Mouse (Mus musculus): Measurements from ENCODE around the gene Unc13d.
"Not testable (repeated sequence)": the region's sequence is repeated elsewhere in the genome, so short reads cannot be mapped to it uniquely, and the experiment has no call there.

Gene Unc13d

DNA sequence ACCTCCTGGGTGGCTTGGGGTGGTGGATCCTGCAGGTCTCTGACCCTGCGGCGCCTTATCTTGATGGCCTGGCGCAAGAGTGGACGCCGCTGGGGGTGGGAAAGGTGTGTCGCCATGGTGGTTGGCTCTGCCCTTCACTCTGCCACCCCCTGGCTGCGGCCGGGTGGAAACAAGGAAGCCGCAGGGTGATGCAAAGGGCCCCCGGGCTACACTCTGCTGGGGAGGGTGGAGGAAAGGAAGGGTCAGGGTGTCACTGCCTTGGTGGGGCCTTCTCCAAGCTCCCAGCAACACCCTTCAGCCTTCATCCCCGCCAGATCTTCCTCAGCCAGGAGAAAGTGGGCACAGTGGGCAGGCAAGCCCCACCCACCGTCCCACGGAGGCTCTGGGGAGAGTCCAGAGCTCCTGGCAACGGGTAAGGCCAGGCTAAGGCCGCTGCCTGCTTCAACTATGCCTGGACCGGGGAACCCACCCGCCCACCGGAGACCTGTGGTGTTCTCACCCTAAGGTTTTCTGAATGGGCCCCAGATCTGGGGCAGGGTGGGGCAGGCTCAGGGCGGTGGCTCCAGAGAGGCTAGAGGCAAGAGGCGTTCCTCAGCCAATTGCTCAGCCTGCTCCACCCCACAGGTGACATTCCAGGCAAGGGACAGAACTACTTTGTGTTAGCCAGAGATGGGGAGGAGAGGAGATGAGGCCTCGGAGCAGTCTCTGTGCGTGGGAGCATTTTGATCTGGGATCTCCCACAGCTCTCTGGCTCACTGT, at the start of gene Unc13d:
Gene Unc13d (minus strand): TSS at position 516 of the 759 bp plus-strand sequence.
- Histone ChIP-seq H3K27me3 (ENCODE audit: control insufficient read depth, insufficient read depth, low read length, poor library complexity, severe bottlenecking) (no peaks in the 10 kb centered on the region), H3K36me3 (ENCODE audit: control insufficient read depth, insufficient read depth, low read length, poor library complexity, severe bottlenecking) (peaks cover 17% of the 10 kb centered on the region)
- peak; percentile 66 for DNase-seq (ENCODE audit: low read depth, low spot score)

DNA sequence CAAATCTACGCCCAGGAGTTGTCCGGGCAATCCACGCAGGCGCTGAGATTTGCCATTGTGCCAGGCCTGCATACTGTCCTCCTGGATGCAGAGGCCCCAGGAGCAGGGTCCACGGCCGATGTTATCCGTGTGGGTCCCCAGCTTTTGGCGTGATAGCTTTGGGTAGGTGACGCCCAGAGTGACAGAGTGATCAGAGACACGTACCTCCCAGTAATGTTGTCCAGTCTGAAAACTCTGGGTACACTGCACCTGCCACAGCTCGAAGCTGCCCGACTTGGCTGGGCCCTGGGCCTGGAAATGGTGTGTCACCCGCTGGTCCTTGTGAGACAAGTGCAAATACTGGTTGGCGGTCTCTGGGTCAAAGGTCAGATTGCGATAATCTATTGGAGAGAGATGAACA, 48.5 kb upstream of the Unc13d start:
- H3K36me3 ChIP-seq (ENCODE audit: control insufficient read depth, insufficient read depth, low read length, poor library complexity, severe bottlenecking), result peaks cover 25% of the 10 kb centered on the region
- no peak for DNase-seq (ENCODE audit: low read depth, low spot score)
- H3K27me3 ChIP-seq (ENCODE audit: control insufficient read depth, insufficient read depth, low read length, poor library complexity, severe bottlenecking), result no peaks in the 10 kb centered on the region

DNA sequence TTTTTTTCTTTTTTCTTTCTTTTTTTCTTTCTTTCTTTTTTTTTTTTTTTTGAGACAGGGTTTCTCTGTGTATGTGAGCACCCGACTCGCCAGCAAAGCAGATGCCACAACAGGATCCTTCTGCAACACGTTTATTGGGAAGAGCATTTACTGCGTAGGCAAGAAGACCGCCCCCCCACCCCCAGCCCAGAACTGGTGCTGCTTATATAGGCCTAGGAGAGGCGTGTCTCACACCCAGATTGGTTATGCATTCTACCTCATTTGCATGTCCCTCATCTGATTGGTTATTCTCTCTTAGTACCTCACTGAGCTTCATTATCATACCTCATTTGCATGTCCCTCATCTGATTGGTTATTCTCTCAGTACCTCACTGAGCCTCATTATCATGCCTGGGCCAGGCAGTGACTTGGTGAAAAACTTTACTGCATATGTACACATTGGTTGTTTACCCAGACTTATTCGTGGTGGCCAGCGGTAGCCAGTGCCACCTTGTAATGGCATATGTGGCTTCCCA, 44.0 kb upstream of the Unc13d start:
- not testable (repeated sequence) for H3K27me3 ChIP-seq (ENCODE audit: control insufficient read depth, insufficient read depth, low read length, poor library complexity, severe bottlenecking); DNase-seq (ENCODE audit: low read depth, low spot score)
- H3K36me3 ChIP-seq (ENCODE audit: control insufficient read depth, insufficient read depth, low read length, poor library complexity, severe bottlenecking), result peaks cover 30% of the 10 kb centered on the region

DNA sequence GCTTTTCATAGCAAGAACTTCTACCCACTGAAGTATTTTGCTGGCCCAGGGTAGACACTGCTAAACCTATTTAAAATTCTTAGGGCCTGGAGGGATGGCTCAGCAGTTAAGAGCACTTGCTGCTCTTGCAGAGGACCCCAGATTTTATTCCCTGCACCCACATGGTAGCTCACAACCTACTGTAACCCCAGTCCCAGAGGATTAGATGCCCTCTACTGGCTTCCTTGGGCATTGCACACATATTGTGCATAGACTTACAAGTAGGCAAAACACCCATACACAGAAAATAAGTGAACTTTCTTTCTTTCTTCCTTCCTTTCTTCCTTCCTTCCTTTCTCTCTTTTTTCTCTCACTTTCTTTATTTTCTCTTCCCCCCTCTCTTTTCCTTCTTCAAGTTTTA, 40.1 kb upstream of the Unc13d start:
- Histone ChIP-seq H3K27me3 (ENCODE audit: control insufficient read depth, insufficient read depth, low read length, poor library complexity, severe bottlenecking) (no peaks in the 10 kb centered on the region), H3K36me3 (ENCODE audit: control insufficient read depth, insufficient read depth, low read length, poor library complexity, severe bottlenecking) (peaks cover 12% of the 10 kb centered on the region)
- DNase-seq (ENCODE audit: low read depth, low spot score), result peak; percentile 45

DNA sequence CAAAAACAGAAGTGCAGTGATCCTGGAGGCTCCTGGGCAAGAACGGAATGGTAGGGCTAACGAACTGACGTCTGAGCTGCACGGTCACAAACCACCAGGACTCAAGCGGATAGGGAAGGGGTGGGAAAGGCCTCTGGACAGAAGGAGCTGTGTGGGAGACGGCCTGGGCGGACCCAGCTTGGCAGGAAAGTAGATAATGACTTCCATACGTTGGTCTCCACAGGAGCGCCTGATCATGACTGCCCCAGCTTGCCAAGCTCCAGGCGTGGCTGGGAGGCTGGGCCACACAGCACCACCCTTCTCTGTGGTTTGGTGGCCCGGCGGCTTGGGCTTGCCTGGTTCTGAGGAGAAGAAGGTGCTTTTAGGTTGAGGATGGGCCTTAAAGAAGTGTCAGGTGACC, 39.5 kb upstream of the Unc13d start:
- DNase-seq (ENCODE audit: low read depth, low spot score), result no peak
- no peaks in the 10 kb centered on the region for H3K27me3 ChIP-seq (ENCODE audit: control insufficient read depth, insufficient read depth, low read length, poor library complexity, severe bottlenecking)
- H3K36me3 ChIP-seq (ENCODE audit: control insufficient read depth, insufficient read depth, low read length, poor library complexity, severe bottlenecking), result peaks cover 9% of the 10 kb centered on the region

DNA sequence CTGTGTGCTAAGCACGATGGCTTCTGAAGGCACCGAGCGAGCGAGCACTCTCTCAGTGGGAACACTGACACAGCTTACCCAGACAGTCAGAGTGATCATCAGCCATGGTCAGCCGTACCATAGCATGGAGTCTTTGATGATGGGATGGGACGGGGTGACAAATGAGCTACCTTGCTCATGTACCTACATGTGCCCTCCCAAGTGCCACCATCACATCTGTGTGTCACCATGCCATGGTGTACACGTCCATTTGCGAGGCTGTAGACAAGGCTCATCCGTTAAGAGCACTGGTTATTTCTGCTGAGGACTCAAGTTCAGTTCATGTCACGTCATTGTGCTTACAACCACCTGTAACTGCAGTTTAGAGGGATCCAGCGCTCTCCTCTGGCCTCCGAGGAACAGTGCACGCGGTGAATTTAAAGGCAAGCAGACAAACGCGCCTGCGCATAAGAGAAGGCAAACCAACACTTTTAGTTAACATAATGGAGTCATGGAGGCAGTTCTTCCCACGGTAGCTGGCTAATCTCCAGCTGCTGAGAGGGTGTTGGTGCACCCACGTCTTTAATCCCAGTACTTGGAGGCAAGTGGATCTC, 33.9 kb upstream of the Unc13d start:
- H3K27me3 ChIP-seq (ENCODE audit: control insufficient read depth, insufficient read depth, low read length, poor library complexity, severe bottlenecking), result no peaks in the 10 kb centered on the region
- no peaks in the 10 kb centered on the region; the same call in 1 of the 2 replicates for H3K36me3 ChIP-seq (ENCODE audit: control insufficient read depth, insufficient read depth, low read length, poor library complexity, severe bottlenecking)
- no peak for DNase-seq (ENCODE audit: low read depth, low spot score)

DNA sequence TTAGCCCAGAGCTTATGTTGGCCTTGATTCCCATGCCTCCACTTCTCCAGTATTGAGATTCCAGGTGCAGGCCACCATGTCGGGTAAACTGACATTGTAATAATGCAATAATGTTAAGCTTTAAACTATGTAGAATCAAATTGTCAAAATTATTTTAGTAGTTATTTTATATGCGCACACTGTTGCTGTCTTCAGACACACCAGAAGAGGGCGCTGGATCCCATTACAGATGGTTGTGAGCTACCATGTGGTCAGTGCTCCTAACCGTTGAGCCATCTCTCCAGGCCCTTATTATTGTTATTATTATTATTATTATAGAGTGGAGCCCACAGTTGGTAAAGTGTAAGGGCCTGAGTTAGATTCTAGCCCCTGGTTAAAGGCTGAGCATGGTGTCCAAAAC, 33.3 kb upstream of the Unc13d start:
- no peak for DNase-seq (ENCODE audit: low read depth, low spot score)
- H3K27me3 ChIP-seq (ENCODE audit: control insufficient read depth, insufficient read depth, low read length, poor library complexity, severe bottlenecking), result no peaks in the 10 kb centered on the region

DNA sequence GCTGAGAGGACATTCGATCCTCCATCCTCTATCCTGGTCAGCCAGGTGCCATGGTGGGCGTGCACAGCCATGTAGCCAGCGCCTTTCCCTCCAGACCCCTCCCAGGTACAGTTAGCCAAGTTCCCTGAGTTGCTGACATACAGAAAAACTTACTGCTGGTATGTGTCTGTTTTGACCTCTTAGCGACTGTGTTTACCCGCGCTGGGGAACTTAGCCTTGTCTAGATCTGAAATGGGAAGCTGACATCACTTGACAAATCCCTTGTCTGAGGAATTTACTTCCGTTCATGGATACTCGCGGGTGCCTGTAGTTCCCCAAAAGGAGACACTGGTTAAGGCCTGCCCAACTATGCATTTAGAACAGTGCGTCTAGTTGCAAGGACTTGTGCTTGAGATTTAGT, 32.8 kb upstream of the Unc13d start:
- H3K36me3 ChIP-seq (ENCODE audit: control insufficient read depth, insufficient read depth, low read length, poor library complexity, severe bottlenecking), result no peaks in the 10 kb centered on the region
- no peak for DNase-seq (ENCODE audit: low read depth, low spot score)
- no peaks in the 10 kb centered on the region for H3K27me3 ChIP-seq (ENCODE audit: control insufficient read depth, insufficient read depth, low read length, poor library complexity, severe bottlenecking)

More for the DNA sequence above, 33.3 kb upstream of the Unc13d start:
- H3K36me3 ChIP-seq (ENCODE audit: control insufficient read depth, insufficient read depth, low read length, poor library complexity, severe bottlenecking), result no peaks in the 10 kb centered on the region

DNA sequence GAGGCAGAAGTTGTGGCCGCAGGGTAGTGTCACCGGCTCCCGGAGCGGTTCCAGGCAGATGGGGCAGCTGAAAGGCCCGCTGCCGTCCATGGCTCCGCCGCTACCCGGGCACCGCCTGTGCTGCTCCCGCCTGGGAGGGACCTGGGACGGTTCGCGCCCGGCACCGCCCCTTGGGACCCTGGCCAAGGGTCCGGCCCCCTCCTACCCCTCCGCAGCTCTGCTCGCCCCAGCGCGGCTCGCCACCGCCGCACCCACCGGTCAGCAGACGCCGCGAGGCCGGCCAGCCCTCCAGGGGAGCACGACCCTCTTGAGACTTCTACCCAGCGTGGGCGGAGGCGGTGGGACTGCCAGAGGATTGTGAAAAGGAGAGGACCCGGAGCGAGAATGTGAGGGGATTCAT, 32.4 kb upstream of the Unc13d start:
- DNase-seq (ENCODE audit: low read depth, low spot score), result no peak
- Histone ChIP-seq H3K36me3 (ENCODE audit: control insufficient read depth, insufficient read depth, low read length, poor library complexity, severe bottlenecking) (no peaks in the 10 kb centered on the region), H3K27me3 (ENCODE audit: control insufficient read depth, insufficient read depth, low read length, poor library complexity, severe bottlenecking) (no peaks in the 10 kb centered on the region)

DNA sequence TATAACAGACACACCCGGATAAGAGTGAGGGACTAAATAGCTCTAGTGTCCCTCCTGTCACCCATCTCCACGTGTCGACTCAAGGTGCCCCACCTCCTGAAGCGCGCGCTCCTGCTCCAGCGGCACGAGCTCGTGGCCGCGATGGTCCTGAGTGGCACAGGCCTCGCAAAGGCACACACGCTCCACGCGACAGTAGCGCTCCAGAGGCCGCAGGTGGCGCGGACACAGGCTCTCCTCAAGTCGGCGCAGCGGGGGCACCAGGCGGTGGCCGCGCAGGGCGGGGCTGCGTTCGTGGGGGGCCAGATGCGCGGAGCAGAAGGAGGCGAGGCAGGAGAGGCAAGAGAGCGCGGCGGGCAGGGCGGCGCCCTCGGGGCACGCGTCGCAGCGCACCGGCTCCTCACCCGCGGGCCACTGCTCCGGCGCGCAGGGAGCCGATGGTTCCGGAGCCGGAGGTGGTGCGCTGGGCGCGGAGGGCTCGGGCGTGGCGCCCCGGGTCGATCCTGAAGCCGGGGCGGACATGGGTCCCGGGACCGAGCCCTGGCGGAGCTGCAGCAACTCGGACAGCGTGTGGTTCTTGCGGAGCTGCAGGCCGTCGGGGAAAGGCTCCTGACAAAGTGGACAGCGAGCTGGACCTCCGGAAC, 31.8 kb upstream of the Unc13d start:
- DNase-seq (ENCODE audit: low read depth, low spot score), result peak; percentile 47
- no peaks in the 10 kb centered on the region for H3K36me3 ChIP-seq (ENCODE audit: control insufficient read depth, insufficient read depth, low read length, poor library complexity, severe bottlenecking)
- H3K27me3 ChIP-seq (ENCODE audit: control insufficient read depth, insufficient read depth, low read length, poor library complexity, severe bottlenecking), result no peaks in the 10 kb centered on the region

DNA sequence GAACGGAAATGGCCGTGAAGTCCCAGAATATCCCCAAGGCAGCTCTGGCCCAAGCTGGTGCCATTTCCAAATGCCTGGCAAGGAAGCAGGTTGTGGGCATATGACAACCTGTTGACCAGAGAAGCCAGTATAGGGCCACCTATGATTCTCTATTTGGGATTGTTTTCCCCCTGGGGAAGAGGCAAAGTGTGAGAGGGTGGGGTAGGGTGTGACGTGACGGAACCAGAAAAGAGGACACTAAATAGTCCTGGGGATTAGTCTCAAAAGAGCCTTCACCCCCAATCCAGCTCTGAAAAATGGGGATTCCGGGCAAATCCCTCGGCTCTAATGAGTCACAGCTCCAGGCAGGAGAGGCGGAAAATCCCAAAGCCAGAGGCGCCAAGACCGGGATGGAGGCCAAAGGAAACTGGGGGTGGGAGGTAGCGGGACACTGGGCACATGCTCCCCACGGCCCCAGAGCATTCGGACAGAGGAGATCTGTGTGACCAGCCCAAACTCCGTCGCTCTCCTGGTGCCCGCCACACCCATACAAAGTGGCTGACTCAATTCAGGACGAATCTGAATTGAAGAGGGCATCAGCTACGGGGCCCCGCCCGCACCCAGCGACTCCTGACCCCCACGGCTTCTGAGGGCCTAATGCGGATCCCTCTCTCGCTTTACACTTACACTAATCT, 30.8 kb upstream of the Unc13d start:
- DNase-seq (ENCODE audit: low read depth, low spot score), result no peak
- H3K36me3 ChIP-seq (ENCODE audit: control insufficient read depth, insufficient read depth, low read length, poor library complexity, severe bottlenecking), result no peaks in the 10 kb centered on the region
- H3K27me3 ChIP-seq (ENCODE audit: control insufficient read depth, insufficient read depth, low read length, poor library complexity, severe bottlenecking), result no peaks in the 10 kb centered on the region

DNA sequence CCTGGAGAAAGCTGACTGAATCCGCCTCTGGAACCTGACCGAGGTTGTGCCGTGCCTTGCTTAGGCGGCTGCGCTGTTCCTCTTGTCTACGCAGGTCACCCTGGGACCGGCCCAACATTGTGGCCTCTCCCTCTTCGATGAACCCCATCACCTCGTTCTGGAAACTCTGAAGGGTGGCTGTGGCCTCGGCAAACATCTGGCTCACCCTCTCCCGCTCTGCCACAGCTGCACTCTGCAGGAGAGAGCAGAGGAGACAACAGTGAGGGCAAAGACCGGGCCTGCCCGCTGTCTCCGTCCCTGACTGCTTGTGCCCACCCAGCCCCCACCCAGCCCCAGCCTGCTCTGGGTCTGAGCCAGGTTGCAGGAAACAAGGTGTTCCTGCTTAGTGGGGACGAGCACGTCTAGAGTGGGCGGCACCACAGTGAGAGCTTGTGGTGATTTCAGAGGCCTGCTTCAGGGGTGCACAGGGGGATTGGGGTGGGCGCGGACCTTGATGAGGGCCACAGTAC, 30.1 kb upstream of the Unc13d start:
- H3K36me3 ChIP-seq (ENCODE audit: control insufficient read depth, insufficient read depth, low read length, poor library complexity, severe bottlenecking), result no peaks in the 10 kb centered on the region
- no peak for DNase-seq (ENCODE audit: low read depth, low spot score)
- no peaks in the 10 kb centered on the region for H3K27me3 ChIP-seq (ENCODE audit: control insufficient read depth, insufficient read depth, low read length, poor library complexity, severe bottlenecking)

DNA sequence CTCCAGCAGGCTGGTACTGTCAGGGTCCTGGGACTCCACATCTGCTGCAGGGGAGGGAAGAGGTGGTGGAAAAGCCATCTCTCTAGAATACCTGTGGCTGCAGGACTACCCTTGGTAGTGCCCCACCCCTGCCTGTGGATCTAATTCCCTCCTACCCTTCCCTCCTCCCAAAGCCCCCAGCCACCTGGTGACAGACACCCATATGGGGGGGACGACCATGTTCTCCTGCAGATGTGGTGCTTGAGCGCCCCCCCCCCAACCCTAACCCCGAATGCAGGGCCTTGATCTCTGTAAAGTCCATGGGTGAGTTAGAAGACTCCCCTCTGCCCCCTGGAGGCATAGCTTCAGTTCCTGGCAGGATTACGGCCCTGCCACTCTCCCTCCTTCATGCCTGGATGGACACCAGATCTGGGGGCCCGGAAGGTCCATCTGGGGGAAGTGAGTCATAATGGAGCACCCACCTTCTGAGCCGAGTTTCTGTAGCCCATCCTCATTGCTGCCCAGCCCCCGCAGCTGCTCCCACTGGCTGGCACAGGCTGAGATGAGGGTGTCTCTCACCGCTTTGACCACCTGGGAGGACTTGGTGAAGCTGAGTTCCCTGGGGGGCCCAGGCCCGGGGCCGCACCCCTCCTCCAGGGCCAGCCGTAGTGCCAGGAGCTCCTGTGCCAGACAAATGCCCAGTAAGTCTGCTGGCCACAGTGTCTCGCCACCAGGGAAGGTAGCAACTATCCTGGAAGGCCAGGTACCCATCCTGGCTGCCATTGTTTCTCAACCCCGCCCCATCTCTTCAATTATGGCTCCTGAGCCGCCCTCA, 29.4 kb upstream of the Unc13d start:
- no peak for DNase-seq (ENCODE audit: low read depth, low spot score)
- Histone ChIP-seq H3K27me3 (ENCODE audit: control insufficient read depth, insufficient read depth, low read length, poor library complexity, severe bottlenecking) (no peaks in the 10 kb centered on the region), H3K36me3 (ENCODE audit: control insufficient read depth, insufficient read depth, low read length, poor library complexity, severe bottlenecking) (no peaks in the 10 kb centered on the region)

Measured in splenic B cell, adult 2 months (primary cell).